Mouse (Mus musculus): ENCODE results near the gene Fads1. TPM values are rescaled to one million over a fixed set of nuclear protein-coding genes. Genes with fewer than 3 reads are reported as not detected.
A peak's percentile ranks its signal among the peaks of the same experiment; 100 is the strongest.
"Not testable (repeated sequence)": the region's sequence is repeated elsewhere in the genome, so short reads cannot be mapped to it uniquely, and the experiment has no call there.

The Fads1 gene
- total RNA-seq (2021) (1,000 to 10,000 TPM in 1 of 2 experiments, 100 to 1,000 TPM in 1; 745 to 1,239 TPM), polyA plus RNA-seq (2012; rRNA removed) (203 and 332 TPM in 2 replicates)
- long read RNA-seq, transcript Fads1-201 (12 exons, 3,460 nt), result major isoform, 534 of 757 reads
- long read RNA-seq, partial matches to known transcripts, result 198 of 757 reads
- long read RNA-seq, other reads (novel, unspliced or antisense), result 23 of 757 reads

DNA sequence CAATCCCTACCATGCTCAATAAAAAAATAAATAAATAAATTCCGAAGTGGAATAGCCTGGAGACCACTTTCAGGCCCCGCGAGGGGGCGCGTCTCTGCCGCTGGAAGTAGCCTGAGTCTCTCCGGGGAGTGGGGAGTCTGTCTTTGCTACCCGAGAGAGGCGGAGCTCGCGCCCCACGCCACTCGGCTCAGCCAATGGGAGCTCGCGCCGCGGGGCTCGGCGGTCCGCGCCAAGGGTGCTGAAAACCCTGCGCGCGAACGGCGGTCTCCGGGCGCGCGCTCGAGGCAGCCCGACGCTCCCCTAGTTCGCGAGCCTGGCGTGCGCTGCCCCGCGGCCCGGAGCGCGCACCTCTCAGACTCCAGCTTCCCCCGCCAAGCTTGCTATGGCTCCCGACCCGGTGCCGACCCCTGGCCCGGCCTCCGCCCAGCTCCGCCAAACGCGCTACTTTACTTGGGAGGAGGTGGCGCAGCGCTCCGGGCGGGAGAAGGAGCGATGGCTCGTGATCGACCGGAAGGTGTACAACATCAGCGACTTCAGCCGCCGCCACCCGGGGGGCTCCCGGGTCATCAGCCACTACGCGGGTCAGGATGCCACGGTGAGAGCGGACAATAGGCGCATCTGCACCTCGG lies at the start of gene Fads1:
Gene Fads1, plus strand, starts transcription at position 219 of the 629 bp plus-strand sequence.
- peak; percentile 97 for DNase-seq

DNA sequence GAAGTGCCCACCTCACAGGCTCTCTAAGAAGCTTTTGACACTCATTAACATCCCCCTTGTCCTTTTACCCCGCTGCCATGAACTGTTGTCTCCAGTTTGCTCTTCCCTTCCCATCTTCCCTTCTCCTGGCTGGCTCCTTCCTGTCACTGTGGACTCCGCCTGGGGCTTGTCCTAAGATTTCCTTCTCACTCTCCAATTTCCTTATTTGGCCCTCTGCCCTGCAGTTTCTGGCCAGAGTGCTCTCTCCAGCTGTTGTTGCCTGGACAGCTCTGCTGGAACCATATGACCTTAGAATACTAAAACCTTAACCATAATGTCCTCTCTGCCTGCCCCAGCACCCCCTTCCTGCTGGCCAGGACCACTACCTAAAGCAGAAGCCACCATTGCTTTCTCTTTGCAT lies 48.0 kb upstream of the Fads1 start:
- peak; percentile 46 for DNase-seq

DNA sequence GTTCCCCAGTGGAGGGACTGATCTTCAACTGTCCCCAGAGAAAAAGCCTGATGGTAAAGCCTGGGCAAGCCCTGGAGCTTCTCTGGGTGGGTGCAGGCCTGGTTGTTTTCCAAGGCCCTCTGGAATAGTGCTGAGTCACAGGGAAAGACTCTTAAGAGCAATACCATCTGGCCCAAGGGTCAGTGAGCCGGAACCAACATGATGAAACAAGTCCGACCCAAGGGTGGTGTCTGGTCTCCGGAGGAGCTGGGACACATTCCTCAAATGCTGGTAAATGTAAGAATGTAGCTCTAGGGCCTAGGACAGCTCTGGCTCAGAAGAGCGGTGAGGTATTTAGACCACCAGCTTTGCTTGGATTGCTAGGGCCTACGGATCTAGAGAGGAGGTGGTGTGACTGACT lies 45.3 kb upstream of the Fads1 start:
- no peak for DNase-seq

DNA sequence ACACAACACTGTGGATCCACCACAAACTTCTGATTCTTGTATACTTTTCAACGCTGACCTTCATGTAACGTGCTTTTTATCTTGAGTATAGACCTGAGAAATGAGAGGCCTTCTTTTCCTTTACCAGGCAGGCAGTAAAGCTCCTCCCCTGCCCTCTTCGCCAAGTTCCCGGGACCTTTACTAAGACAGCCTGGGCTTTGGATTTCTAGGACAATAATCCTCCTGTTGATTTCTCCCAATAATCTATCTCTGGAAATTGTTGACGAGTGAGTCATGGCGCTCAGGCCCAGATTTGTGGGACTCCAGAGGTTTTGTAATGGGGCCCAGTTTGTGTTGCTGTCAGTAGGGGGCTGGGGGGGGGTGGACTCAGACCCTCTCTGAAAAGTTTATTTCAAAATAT lies 43.0 kb upstream of the Fads1 start:
- DNase-seq, result no peak

DNA sequence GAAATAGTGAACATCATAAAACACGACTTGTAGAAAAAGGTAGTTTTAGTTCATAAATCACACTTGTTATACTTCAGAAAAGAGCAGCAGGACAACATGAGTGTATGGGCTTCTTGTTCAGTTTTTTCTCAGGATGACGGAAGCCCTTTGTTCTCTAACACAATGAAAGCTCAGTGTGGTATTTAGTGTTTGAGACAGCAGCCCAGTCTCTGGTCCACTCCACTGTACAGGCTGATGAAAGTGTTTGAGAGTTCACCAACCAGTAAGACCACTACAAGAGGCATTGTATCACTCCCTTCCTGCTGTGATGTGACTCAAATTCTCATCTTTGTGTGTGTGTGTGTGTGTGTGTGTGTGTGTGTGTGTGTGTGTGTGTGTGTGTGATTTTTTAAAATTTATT lies 39.0 kb upstream of the Fads1 start:
- DNase-seq, result no peak

DNA sequence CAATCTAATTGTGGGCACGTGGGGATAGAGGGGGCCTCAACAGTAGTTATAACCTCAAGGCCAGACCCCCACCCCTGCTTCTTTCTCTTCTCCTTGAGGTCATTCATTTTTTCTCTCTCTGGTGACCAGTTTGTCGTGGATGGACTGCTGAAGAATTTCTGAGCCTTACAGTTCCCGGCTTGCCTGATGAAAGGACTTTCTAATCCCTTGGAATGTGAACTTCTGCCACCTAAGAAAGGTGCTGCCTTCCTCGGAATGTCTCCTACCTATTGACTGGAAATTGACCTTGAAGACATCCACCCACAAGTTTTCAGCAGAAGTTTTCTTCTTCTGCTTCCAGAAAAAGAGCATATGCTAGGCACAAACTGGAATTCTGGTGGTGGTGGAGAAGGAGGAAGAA lies 38.2 kb upstream of the Fads1 start:
- DNase-seq, result no peak

DNA sequence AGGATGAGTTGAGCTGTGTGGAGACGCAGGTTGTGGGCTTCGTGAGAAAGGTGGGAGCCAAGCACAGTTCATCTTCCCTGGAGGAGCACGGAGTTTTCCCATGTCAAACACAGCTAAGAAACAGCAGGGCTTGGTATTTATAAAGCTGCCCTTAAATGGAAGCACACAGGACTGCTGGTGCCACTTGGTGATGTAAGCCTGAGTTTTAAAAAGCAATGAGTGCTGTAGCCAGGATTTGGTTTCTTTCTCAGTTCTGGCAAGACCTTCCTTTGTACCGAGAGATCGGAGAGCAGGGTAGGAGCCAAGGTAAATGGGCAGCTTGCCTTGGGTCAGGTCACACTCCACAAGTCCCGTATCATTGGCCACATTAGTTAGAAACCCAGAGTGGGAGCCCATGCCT lies 34.1 kb upstream of the Fads1 start:
- peak; percentile 37 for DNase-seq

DNA sequence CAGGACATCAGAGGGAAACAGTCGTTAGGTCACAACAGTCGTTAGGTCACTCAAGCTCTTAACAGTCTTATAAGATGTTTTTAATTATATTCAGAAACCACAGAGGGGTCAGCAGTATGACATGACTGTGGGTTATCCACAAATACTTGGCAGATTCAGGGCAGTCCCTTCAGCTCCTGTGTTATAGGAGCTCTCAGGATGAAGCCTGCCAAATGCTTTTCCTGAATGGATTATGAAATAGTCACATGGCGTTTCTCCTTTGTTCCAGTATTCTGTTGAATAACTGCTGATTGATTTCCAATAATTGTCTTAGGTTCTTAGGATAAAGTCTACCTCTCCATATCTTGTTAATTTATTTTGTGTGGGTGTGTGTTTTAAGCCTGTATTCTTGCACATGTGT lies 33.5 kb upstream of the Fads1 start:
- no peak for DNase-seq

DNA sequence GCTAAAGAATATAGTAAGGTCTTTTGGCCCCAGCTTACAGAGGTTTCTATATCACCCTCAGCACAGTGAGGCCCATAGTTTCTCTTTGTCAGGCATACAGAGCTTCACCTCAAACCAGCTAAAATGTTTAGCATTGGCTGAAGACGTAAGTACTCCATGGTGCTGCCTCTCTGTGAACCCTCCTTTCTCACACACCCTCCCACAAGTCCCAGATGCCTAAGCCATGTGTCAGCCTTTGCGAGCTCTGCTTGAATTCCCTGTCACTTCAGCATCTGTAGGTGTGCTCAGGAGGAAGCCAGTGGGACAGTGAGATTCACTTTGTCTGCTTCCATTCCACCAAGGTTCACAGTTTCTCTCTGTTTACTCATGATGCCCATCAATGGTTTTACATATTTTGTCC lies 25.0 kb upstream of the Fads1 start:
- no peak for DNase-seq

DNA sequence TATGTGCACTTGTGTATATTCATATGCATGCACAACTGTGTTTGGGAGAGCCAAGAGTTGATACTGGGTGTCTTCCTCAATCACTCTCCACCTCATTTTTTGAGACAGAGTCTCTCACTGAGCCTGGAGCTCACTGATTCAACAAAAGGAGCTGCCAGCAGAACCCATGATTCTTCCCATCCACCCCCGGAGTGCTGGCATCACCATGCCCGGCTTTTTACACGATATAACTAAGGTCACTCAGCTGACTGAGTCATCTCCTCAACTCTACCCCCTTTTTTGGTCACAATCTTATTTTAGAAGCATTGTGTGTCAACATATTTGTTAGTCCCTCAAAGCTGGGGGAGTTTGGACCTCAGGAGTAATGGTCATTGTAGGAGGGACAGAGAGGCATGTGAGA lies 18.8 kb upstream of the Fads1 start:
- DNase-seq, result peak; percentile 73

DNA sequence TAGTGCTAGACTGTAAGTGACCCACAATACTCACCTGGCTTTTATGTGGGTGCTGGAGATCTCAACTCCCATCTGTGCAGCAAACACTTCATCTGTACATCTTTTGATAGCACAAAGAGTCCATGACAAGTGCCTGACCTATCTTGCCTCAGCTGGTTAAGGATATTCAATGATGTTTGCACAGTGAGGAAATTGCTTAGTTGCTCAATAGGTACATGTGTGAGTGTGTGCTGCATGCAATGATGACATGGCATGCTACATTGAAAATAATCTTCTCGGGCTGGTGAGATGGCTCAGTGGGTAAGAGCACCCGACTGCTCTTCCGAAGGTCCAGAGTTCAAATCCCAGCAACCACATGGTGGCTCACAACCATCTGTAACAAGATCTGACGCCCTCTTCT lies 16.8 kb upstream of the Fads1 start:
- DNase-seq, result not testable (repeated sequence)

DNA sequence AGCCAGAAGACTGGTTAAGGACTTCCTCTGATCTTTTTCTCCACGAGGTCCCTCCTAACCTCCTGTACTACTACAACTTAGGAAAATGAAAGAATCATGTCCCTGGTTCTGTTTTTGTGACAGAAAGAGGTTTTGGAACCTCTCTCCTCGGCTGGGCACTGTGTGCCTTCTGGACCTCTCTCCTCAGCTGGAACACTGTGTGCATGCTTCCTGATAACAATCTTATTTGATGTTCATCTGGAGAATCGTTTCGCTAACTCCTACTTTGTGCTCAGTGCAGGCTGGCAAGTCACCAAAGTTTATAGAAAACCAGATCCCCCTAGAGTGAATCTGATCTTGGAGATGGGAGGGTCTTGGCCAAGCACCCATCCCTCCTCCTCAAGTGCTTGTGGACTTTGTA lies 15.6 kb upstream of the Fads1 start:
- DNase-seq, result no peak

DNA sequence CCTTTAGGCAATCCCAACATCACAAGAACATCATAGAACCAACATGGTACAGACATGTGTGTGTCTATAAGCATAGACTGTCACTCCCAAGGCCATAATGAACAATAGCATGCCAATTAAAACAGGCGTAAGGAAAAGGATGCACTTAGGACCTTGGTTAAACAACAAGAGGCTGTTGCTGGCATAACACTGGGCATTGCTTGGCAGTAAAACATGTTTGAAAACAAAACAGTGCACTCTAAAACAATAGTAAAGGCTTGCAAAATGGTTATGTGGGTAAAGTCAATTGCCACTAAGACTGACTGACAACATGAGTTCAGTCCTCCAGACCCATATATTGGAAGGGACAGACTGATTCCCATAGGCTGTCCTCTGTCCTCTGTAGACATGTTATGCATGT lies 14.7 kb upstream of the Fads1 start:
- DNase-seq, result no peak

DNA sequence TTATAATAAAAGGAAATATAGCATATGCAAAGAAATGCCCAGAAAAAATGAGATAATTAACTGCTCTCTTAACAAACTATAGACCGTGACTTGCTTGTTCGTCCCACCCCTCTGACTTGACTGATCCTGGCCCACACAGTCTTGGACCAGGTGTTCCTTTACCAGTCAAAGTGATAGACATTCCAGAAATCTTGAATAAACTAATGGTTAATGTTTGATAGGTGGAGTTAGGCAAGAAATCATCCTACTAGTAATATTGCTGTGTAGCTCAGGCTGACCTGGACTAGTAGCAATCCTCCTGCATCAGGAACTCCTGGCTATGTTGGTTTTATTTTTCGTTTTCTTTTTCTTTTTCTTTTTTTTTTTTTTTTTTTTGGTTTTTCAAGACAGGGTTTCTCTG lies 14.2 kb upstream of the Fads1 start:
- no peak for DNase-seq

DNA sequence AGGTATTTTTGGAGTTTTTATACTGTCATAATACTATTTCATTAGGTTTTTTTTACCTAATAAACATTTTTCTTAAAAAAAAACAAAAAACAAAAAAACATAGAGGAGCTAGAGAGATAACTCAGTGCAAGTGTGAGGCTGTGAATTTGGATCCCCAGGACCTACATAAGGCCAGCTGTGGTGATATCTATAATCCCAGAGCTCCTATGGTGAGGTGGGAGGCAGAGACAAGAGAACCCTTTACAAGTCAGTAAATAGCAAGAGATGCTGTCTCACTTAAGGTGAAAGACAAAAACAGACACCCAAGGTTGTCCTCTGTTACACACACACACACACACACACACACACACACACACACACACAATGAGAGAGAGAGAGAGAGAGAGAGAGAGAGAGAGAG lies 13.5 kb upstream of the Fads1 start:
- DNase-seq, result no peak

DNA sequence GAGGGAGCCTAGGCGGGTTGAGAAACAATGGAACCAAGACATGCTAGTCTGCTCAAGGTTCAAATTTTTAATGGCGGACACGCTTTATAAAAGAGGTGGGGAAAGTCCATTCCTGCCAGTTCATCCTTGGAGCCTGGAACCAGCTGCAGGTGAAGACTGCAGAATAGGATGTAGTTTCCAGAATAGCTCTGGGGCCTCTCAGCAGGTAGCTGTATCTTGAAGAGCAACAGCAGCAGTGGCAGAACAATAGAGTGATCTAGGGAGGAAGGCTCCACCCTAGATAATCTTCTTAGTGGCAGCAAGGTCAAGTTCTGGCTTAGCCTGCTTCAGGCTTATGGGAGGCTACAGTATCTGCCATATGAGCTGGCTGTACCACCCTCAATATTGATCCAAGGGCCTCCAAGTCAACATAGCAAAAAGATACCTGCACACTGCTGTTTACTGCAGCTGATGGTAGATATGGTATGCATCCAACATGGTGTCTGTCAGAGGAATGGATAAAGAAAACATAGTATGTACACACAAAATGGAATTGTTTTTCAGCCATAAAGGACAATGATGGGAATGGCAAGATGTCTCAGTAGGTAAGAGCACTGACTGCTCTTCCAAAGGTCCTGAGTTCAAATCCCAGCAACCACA lies 12.9 kb upstream of the Fads1 start:
- DNase-seq, result not testable (repeated sequence)

DNA sequence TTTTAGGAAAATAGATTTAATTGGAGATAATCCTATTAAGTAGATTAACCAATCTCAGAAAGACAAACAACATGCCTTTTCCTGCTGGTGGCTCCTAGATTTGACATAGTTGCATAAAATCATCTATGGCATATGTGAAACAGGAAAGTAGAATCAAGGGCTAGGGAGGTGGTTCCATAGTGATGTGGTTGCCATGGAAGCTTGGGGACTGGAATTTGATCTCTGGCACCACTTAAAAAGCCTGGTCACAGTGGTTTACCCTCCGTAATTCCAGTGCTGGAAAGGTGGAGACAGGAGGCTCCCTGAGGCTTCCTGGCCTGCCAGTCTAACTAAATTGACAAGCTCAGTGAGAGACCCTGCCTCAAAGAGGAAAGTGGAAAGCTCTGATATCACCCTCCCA lies 12.2 kb upstream of the Fads1 start:
- DNase-seq, result no peak

DNA sequence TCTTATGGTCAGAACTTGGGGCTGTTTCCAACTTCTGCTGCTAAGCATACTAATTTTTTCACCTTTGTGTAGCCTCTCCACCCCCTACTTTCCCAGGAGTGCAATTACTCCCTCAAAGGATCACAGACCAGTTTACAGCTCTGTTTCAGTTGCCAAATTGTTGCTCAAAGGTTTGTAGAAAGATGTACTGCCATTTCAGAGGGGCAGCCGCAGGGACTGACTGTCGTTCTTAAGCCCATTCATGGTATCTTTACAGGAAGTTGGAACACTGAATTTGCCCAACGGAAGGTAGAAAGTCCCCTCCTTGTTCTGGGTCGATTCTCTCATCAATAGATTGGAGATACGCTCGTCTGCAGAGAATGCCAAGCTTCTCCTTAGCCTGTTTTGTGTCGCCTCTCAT lies 11.3 kb upstream of the Fads1 start:
- no peak for DNase-seq

DNA sequence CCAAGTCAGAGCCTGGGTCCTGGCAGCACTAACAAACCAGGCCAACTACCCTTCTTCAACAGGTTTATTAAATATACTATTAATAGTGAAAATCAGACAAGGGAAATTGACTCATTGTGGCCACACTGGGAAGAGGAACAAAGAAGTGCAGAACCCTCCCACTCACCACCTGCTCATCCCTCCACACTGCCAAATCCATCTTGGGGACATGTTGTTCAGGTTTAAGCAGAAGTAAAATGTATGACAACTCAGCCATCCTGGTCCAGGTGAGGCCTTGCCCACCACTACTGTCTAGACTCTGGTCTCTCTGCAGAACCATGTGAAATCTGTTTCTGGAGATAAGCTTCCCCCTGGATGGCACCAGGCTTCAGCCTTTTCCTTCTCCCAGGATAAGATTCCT lies 10.8 kb upstream of the Fads1 start:
- DNase-seq, result no peak

DNA sequence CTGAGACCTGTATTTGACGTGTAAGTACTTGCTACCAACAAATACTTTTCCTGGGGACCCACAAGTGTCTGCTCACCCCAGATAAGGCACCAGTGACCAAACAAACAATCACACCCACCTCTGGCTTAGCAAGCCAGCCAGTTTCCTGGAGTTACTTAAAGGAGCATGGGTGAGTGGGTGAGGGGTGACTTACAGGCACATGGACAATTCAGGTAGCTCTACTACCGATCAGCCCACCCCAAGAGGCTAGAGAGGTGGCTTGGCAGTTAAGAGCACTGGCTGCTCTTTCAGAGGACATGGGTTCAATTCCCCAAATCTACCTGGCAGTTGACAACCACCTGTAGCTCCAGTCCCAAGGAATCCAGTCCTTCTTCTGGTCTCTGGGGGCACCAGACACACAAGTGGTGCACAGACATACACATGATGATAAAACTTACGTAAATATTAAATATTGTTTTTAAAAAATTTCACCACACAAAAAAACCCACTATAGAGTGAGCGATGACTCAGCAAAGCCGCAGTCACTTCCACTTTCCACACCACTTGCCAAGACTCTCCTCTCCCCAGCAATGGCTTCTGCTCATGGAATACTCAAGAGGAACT lies 9.5 kb upstream of the Fads1 start:
- DNase-seq, result no peak

DNA sequence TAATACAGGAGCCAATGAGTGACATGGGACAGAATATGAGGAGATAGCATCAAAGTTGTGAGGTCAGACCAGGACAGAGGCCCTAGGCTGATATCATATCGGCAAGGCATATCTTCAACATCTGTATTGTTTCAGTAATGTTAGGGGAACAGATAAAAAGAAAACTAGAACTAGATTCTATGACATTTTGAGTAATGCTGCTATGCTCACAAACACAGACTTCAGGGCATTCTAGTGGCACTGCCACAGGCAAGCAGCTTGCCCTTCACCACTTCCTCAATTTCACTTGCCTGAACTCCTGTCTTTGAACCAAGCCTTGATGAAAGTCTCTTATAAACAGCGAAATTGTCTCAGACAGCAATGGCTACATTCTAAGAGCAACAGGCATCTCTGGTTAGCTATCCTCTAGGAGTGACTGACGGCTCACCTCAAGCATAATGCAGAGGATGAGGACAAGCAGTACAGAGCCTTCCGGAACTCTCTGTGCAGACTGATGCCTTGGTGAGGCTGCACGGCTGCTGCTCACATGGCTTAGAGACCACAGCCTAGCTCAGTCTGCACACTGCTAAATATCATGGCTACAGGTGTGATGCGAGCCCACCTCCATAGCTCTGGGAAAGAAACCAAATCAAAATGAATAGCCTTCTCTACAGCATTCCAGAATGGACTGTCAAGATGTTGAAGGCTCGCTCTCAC lies 8.7 kb upstream of the Fads1 start:
- DNase-seq, result no peak

DNA sequence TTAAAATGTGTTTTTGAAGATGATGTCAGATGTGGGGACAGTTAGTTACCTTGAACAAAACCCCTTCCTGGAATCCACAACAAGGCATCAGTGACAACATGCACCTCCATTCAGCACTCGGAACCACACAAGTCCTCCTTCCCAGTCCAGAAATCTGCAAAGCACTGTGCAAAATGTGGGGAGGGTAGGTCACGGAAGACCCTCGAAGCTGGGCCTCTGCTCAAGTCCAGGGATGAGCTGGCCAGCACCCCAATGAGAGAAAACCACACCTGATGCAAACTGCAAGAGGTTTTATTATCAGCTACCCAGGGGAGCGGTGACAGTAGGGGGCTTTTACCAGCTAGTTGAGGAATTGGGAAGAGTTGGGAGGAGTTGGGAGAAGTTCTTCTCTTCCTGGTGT lies 7.7 kb upstream of the Fads1 start:
- no peak for DNase-seq

DNA sequence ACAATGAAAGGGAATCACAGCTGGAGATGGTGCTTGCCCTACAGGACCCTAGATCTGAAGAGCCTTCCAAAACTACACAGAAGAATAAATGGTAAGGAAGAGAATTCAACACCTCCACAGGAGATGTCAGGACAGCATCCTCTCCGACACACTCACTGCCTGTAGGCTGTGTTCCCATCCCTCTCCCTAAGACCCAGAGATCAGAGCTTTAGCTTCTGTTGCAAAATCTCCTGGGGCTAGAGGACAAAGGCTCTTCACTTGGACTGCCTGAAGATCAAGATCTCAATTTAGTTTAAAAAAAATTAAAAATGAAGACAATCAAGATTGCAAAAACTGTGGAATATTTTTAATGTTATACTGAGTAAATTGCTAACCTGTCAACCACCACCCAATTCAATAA lies 6.2 kb upstream of the Fads1 start:
- DNase-seq, result no peak
